Mouse (Mus musculus) thymus, postnatal 4 days (tissue): ENCODE results near the gene Pou3f3.

ENCODE experiments used
- DNase-seq: peaks from one replicate; pipeline ENCODE4 v3.0.0; 2021

The Pou3f3 gene

DNA sequence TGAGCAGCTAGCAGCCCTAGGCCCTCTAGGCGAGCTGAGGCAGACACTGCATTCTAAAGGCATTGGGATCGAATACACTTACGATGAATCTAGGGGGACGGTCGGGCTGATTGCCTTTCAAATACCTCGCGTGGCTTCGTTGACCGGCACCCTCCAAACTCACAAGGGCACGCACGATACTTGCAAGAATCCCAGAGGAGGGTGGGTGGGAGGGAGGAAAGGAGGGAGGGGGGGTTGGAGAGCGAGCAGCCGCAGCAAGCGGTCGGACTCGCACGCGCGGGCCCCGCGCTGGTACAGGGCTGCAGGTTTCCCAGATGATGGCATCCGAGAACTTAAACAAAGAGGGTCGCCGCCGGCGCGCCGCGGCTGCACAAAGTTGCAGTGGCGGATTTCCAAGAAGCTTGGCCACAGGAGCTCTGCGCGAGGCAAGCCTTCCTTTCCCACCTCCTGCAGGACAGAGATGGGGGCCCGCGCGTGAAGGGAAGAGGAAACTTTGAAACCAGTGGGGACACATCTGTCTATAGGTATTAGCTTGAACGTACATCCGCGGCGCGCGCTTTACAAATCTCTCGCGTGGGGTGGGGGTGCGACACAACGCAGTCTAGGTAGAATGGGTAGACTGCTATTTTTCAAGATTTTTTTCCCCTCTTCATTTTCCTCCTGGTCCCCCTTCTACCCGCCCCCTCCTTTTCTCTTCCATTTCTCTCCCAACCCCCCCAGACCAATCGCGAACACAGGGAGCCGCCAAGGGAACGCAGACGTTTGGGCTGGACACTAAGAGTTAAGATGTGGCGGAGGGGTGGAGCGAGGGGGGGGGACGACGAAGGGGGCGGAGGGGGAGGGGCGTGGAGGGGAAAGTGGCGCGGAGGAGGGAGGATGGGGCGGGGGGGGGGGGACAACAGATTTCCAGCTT lies 647 bp upstream of the Pou3f3 start:
- peak; percentile 18 for DNase-seq

DNA sequence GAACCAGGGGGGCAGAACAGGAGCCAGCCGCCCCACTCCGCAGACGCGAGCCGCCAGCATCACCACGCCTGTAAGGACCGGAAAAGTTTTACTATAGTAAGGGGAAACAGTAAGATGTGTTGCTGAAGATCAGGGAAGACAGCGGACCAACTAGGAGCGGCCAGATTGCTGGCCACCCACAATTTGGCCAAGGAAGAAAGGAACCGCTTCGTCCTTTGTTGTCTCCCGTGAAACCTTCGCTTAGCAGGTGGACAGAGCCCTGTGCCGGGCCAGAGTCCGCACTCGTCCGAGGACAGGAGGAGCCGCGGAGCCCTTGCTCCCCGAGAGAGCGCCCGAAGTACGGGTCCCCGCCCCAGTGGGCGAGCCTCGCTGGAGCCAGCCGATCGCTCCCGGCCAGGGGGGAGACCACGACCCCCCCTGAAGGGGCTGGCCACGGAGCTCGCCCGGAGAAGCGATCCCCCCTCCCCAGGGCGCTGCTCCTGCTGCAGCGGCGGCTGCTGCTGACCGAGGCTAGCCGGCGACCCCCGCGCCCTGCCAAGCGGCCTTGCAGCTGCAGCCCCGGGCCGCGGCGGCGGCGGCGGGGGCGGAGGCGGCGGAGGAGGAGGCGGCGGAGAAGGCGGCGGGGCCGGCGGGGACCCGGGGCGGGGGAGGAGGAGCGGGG lies 933 bp downstream of the Pou3f3 start:
- DNase-seq = peak; percentile 15

DNA sequence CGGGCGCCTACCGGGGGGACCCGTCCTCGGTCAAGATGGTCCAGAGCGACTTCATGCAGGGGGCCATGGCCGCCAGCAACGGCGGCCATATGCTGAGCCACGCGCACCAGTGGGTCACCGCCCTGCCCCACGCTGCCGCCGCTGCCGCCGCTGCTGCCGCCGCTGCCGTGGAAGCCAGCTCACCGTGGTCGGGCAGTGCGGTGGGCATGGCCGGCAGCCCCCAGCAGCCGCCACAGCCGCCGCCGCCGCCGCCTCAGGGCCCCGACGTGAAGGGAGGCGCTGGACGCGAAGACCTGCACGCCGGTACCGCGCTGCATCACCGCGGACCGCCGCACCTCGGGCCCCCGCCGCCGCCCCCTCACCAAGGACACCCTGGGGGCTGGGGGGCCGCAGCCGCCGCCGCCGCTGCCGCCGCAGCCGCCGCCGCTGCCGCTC lies 1.8 kb downstream of the Pou3f3 start:
- peak; percentile 20 for DNase-seq

DNA sequence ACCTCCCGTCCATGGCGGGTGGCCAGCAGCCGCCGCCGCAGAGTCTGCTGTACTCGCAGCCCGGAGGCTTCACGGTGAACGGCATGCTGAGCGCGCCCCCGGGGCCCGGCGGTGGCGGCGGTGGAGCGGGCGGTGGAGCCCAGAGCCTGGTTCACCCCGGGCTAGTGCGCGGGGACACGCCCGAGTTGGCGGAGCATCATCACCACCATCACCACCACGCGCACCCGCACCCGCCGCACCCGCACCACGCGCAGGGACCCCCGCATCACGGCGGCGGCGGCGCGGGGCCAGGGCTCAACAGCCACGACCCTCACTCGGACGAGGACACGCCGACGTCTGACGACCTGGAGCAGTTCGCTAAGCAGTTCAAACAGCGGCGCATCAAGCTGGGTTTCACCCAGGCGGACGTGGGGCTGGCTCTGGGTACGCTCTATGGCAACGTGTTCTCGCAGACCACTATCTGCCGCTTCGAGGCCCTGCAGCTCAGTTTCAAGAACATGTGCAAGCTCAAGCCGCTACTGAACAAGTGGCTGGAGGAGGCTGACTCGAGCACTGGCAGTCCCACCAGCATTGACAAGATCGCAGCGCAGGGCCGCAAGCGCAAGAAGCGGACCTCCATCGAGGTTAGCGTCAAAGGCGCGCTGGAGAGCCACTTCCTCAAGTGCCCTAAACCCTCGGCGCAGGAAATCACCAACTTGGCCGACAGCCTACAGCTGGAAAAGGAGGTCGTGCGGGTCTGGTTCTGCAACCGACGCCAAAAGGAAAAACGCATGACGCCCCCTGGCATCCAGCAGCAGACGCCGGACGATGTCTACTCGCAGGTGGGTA lies 2.4 kb downstream of the Pou3f3 start:
- peak; percentile 19 for DNase-seq

DNA sequence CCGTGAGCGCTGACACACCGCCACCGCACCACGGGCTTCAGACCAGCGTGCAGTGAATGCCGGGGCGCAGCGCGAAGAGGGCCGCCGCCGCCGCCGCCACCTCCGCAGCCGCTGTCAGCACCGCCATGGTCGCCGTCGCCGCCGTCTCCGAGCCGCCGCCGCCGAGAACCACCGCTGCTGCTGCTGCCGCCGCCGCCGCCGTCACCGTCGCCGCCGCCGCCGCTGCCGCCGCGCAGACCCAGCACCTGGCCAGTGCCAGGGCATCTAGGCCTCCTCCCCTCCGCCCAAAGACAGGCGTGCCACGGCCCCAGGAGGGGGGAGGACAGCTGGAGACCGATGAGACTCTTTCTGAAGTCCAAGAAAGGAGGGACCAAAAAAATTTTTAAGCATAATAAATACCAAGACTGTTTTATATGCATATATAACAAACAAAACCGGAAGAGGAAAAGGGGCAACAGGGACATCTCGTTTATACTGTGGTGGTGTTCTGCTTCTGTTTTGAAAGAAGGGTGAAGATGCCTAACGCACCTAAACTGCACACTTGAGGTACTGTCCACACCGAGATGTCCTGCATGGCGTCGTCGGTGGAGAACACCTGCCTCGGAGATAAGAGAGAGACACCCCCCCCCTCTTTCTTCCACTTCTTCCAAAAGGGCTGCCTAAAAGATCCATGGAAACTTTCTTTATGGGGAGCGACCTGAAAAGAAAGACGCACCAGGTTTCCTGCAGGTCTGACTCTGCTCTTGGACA lies 3.2 kb downstream of the Pou3f3 start:
- DNase-seq = peak; percentile 47

DNA sequence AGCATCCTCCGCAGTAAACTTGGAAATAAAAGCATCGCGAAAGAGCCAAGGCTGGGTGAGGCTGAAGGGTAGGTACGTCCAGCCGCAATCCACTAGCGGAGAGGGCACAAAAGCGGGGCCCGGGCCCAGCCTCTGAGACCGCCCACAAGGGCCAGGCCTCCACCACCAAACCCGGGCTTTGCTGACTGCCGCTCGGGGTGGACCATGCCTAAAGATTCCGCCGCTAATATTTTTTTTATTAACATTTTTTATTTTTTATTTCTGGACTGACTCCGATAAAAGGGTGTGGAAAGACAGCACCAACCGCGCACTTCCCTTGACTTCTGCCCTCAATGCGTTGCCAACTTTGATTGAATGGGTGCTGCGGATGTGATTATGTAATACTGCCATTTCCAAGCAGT lies 3.9 kb downstream of the Pou3f3 start:
- DNase-seq = no peak

DNA sequence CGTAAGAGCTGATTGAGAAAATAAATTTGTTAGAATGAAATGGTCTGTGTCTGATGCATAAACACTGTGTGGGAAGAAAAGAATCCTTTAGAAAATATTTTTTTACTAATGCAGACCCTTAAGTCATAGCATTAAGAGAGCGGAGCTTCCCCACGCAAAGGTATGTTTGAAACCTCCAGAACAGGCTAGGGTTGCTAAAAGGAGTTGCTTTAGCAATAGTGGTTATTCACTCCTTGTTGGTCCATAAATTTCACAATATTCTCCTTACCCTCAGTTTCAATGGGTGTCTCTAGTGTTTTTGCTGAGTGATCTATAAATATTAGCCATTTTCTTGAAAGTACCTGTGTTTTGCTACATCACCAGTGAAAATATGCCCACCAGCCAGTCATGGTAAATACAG lies 4.6 kb downstream of the Pou3f3 start:
- DNase-seq = no peak

DNA sequence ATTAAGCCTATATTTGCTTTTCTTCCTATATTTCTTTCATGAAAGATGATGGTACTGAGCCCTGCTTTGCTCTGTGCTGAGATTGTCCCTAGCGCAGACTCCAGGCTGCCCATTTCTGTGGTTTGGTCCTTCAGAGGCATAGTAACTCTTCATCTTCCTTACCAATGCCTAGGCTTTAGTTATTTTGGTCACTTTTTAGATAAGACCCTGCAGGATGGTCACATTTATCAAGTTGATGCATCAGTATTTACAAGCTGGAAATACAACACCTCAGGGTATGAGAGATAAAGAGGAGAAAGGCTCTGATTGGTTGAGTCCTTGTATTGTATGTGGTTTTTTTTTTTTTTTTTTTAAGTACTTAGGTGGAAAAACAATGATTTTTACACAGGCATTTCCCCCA lies 5.2 kb downstream of the Pou3f3 start:
- DNase-seq = no peak

DNA sequence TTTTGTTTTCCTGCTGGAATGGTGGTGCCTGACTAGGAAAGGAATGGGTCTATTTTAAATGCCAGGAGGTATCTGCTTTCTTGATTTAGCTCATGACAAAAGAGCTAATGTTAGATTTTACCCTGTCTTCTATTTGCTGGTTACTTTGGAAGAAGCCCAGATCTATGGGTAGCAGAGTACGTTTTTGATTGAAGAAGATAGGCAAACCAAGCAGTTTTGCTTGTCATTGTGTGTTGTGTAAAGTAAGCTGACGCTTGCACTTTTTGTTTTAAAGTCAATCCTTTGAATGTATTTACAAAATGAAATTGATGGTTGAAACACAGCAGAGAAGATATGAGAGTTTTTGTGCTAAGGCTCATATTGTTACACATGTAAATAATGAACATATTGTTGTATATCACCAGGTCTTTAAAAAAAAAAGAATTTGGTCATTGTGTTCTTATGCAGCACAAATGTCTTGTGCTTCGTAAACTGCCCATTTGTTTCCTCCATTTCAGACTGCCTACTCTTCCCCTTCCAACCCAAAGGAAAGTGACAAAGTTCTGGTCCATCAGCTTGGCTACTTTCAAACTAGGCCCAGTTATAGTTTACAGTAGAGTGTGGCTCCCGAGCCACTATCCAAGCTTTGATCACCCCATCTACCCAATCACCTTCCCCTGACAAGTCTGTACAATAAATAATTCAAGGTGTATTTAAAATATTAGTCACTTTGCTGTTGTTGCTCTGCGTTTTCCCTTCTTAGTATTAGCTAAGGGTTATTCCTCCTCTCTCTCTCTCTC lies 6.5 kb downstream of the Pou3f3 start:
- DNase-seq = no peak

DNA sequence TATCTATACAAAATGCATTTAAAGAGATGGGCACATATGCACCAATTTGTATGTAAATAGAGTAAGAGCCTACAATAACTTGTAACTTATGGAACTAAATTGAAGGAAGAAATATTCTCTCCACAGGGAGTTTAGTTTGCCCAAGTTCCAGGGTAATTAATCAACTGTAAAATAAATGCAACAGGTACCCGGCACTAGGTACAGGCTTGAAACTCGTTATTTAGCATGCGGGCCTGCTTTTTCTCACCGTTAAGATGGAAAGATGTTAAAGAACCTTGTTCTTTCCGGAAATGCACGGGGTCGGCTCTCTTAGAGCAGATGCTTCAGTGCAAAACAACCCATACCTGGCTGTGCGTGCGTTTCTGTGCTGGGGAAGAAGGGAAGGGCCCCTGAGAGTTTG lies 7.4 kb downstream of the Pou3f3 start:
- no peak for DNase-seq

DNA sequence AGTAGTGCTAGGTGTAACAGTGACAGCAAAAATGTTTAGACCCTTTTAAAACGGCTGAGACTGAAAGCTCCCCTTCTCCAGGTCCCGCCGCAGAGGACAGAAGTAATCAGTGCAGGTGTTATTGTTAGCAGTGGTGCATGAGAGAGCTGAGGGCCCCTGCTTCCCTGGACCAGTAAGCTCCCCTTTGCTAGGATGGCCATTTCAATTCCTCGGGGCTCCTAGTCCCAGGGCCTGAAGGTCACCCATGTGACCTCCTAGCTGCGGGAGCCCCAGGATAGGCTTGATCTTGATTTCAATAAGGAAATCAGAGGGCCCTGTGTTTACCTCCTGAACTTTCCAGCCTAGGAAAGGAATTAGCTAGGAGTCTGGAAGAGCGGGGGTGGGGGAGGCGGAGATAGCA lies 7.9 kb downstream of the Pou3f3 start:
- no peak for DNase-seq

DNA sequence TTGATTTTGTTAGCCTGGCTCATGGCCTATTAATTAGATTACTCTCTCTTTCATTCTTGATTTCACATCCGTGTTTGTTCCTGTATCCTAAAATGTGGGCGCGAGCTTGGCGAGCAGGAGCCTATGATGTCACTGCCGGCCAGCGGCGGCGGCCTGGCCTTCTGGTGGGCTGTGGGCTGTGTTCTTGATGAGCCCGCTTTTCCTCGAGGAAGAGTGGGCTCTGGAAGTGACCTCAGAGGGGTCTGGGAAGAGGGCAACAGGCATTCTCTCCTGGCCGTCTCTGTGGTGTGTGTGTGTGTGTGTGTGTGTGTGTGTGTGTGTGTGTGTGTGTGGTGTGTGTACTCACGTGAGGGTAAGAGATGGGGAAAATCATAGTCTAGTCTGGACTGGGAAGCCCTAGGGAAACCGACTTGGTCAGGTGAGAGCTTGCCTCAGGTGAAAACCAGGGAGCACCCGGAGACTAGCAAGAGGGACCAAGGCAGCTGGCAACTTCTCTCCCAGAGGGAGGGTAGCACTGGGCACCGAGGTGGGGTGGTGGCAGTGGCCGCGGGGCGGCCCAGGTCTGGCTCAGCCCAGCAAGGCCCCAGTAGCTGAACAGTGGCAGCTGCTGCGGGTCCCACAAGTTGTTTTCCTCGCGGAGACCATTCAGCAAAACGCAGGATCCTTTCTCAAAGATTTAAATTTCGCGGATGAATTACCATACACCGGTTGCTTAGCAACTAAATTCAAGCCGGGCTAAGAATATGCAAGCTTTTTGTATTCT lies 8.5 kb downstream of the Pou3f3 start:
- DNase-seq = no peak

DNA sequence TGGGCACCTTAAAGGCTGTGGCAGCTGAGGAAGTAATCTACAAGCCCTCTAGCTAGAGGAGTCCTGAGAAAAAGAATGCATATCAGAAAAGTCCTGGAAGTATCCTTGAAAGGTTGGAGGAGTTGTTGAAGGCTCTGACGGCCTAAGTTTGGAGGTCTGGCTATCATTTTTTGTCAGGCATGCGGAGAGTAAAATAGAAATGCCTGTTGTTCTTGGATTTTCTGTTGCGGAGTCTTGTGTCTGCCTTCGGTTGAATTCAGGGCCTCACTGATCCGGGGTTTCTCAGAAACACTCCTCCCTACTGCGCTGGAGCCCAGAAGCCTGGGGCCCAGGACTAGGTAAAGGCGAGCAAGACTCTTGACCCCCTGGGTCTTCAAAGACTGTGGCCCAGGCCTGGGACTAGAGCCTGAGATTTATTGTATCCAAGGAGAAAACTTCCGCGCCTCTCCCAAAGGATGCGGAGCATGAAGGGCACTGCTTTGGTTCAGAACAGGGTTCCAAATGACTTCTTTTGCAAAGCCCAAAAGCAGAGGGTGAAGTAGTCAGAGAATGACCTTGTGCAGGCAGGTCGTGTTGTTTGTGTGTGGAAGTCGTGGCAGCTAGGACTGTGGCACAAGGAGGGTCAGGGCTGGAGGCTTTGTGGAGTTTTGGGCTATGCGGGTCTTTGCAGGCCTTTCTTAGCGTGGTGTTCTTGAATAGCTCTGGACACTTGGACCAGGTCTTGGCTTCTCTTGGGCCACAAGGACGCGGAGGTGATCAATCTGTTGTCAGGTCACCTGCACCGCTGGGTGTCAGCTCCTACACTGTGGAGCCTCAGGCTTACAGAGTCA lies 9.6 kb downstream of the Pou3f3 start:
- no peak for DNase-seq

DNA sequence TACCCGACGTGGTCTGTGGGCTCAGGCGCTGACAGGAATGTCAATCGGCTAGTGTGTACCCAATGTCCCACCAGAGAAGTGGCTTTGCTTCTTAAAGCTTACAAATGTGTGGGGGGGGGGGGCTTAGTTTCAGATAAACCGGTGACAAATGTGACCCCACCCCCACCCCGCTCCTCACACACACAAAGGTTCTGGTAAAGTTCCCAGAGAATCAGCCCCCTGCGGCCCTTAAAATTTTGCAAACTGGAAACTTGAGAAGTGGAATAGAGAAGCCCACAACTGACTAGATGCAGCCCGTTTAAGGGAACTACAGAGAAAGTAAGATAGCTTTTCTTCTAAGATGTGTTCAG lies 10.2 kb downstream of the Pou3f3 start:
- DNase-seq = no peak

DNA sequence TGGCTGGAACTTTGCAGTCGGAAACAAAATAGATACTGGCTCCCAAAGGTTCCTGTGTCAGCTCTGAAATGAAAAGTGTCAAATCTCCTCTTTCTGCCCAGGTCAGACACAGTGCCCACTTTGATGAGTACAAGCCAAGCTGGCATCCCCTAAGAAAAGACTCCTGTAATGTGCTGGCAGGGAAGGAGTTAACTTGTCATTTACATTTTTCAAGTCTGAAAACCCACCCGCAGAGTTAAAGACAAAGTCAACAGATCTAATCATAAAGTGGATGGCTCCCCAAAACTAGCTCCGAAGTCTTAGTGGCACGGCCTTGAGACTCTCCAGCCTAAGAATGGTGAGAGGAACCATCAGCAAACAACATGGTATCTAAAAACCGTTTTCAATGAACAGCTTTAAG lies 11.6 kb downstream of the Pou3f3 start:
- no peak for DNase-seq

DNA sequence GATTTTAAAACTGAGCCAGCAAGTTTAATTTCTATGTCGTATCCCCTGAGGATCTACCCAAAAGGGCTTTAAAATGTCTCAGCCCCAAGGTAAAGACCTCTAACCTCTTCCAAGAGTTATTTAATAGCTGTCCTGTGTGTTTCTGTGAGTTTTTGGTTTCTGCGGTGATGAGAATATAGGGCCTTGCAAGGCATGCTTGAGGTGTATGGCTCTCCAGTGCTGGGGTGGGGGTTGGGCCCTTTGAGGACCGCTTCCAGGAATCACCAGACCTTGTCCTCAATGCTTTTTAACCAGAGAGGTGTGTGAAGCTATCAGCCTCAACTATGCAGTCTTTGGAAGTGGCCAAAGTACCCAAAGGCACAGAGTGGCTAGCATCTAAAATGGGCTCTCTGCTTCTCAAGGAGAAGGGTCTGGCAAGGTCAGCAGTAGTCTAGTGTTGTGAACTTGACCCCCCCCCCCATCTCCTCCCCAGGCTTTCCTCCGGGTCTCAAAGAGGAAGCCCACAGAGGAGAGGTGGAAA lies 12.1 kb downstream of the Pou3f3 start:
- no peak for DNase-seq

DNA sequence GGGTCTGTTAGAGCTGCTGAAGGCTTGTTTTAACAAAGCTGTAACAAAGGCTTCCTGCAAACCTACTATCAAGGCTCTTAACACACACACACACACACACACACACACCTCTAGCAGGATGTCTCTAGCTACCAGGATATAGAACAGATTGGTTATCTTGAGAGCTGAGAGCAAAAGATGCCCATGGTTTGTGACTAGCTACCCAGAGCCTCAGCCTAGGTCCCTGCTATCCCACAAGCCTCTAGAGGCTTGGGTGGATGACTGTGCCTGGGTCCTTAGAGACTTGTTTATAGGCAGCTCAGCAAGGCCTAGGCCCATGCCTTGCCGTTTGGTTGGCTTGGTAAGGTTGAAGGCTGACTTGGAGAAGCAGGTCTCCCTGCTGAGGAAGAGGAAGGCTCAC lies 13.5 kb downstream of the Pou3f3 start:
- no peak for DNase-seq

DNA sequence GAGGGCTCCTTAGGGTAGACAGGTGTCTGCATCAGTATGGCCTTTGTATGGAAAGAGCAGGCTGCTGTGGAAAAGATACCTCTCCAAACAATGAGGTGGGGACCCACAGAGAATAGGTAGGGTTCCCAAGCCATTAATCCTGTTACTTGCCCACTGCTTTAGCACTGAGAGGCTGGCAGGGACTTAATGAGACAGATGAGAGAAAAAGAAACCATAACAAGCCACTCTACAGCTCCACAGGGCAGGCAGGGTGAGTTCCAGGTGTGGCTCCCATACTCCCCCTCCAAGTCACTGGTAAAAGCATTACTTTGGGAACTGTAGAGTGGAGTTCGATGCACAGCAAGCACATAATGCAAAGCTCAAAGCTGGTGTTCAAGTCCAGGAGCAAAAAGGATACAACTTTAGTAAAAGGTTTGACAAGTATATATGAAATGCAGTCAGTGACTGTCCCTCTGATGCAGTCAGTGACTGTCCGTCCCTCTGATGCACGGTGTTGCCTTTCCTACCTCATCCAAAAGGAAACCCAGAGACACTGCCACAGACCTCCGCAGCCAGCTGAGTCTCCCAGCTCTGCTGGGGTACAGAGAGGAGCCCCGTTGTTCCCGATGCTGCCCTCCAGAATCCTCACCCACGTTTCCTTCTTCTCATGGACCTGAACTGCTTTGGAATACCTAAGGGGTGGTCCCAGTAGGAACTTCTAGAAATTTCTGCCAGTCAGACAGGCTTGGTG lies 14.0 kb downstream of the Pou3f3 start:
- DNase-seq = no peak

DNA sequence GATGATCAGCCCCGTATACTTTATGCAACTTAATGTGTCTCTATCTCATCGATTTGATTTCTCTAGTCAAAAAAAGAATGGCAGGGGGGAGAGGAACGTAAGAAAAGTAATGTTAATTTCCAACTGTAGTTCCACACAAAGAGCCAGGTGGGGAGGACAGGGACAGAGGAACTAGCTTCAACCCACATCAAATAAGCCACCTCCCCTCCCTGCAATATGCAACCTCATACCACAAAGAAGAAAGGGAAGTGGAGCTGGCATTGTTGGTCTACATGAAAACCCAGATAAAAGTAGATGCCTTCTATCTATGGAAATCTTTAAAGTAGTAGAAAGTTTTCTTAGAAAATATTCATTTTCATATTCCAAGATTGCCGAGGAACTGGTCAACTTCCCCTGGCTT lies 14.7 kb downstream of the Pou3f3 start:
- no peak for DNase-seq
